Mouse (Mus musculus): ENCODE measurements around the gene Olfr958.

GRCm38 (mm10) chr9:39523616-39524285, 30.1 kb downstream of the Olfr958 start:
- TF ChIP-seq POLR2A (IDR thresholded peaks at IDR 0.05; ENCODE audit: low read depth, low read length) (no peak), CTCF (conservative IDR thresholded peaks at IDR 0.05 in 1 of 2, IDR thresholded peaks at IDR 0.05 in 1 of 2; ENCODE audit: low read depth in 2 of 2, low read length in 2 of 2) (no peak), MEF2A (IDR thresholded peaks at IDR 0.05; ENCODE audit: borderline replicate concordance, low read depth, low read length) (no peak), USF1 (IDR thresholded peaks at IDR 0.05; ENCODE audit: low read depth, low read length) (no peak), CHD2 (IDR thresholded peaks at IDR 0.05; ENCODE audit: low read length) (no peak), TCF12 (IDR thresholded peaks at IDR 0.05; ENCODE audit: low read depth, low read length) (no peak), MAFK (IDR thresholded peaks at IDR 0.05; ENCODE audit: insufficient replicate concordance, low read length) (no peak), E2F4 (IDR thresholded peaks at IDR 0.05; ENCODE audit: insufficient replicate concordance, low read depth, low read length) (no peak), EP300 (IDR thresholded peaks at IDR 0.05; ENCODE audit: low read length) (no peak), POLR2AphosphoS2 (IDR thresholded peaks at IDR 0.05; ENCODE audit: low read depth, low read length) (no peak), USF2 (conservative IDR thresholded peaks at IDR 0.05; ENCODE audit: low read depth, low read length) (no peak), SMC3 (IDR thresholded peaks at IDR 0.05; ENCODE audit: low read depth, low read length) (no peak)
